Mouse (Mus musculus): Measurements from ENCODE around the gene Traf3. TPM values are rescaled to one million over a fixed set of nuclear protein-coding genes. Genes with fewer than 3 reads are reported as not detected.

Traf3 gene
- total and polyA plus RNA-seq, 2 experiments from 2014 or later: 13.7 to 40.8 TPM

DNA sequence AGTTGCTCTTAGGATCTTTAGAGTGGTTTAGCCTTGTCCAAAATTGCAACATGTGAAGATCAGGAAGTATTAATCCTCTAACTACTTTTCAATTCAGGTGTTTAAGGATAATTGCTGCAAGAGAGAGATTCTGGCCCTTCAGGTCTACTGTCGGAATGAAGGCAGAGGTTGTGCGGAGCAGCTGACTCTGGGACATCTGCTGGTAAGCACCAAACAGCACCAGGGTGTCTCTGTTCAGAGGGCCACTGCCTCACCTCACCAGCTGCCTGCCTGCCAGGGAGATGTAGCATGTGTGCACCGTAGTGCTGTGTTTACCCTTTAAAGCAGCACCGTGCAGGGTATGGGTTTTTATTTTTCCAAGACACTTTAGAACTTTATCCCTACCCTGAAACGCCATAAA, 76.2 kb downstream of the Traf3 start:
- WGBS: 76% methylated on average over 5 of the region's 5 CpGs
- ATAC-seq: no peak
- Histone ChIP-seq H3K9me3 (ENCODE audit: low read length) (no peaks in the 10 kb centered on the region), H3K9ac (replicated peaks; ENCODE audit: low read length) (no peak overlapping the region), H3K36me3 (ENCODE audit: insufficient read depth, low read length) (peaks cover 17% of the 10 kb centered on the region; the same call in 1 of the 2 replicates), H3K4me1 (ENCODE audit: insufficient read depth, low read length) (0 out of 2 replicates have a peak, but pooled peaks cover 9% of the 10 kb centered on the region), H3K27ac (no peak overlapping the region), H3K4me3 (ENCODE audit: low read length) (no peak overlapping the region), H3K4me2 (ENCODE audit: low read depth, low read length) (no peak overlapping the region), H3K27me3 (ENCODE audit: insufficient read depth, low read length) (no peaks in the 10 kb centered on the region)
- no peak for DNase-seq (ENCODE audit: low spot score)
- no peak for TF ChIP-seq CTCF (IDR thresholded peaks at IDR 0.05; ENCODE audit: low read depth)

DNA sequence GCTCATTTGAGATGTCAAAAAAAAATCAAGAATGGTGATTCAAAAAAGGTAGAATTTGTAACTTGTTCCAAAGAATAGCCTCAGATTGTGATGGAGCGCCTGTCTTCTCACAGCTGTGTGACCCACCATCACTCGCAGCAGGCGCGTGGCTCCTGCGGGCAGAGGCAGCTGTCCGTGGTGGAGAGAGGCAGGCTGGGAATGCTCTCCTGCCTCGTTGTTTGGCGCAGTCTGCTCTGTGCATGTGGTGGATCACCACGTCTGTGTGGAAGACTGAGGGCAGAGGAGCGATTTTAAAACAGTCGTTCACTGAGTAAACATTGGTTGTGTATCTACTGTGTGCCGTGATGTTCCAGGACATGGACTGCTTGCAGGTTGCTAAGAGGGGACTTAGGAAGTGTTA, 77.6 kb downstream of the Traf3 start:
- ATAC-seq (no peak), DNase-seq (ENCODE audit: low spot score) (no peak)
- Histone ChIP-seq H3K27me3 (ENCODE audit: insufficient read depth, low read length) (no peaks in the 10 kb centered on the region), H3K9me3 (ENCODE audit: low read length) (no peaks in the 10 kb centered on the region), H3K4me1 (ENCODE audit: insufficient read depth, low read length) (no peaks in the 10 kb centered on the region), H3K4me3 (ENCODE audit: low read length) (no peak overlapping the region), H3K36me3 (ENCODE audit: insufficient read depth, low read length) (peaks cover 17% of the 10 kb centered on the region; the same call in 1 of the 2 replicates), H3K27ac (no peak overlapping the region), H3K4me2 (ENCODE audit: low read depth, low read length) (no peak overlapping the region), H3K9ac (replicated peaks; ENCODE audit: low read length) (no peak overlapping the region)
- 89% methylated on average over 12 of the region's 12 CpGs for WGBS
- no peak for TF ChIP-seq CTCF (IDR thresholded peaks at IDR 0.05; ENCODE audit: low read depth)

DNA sequence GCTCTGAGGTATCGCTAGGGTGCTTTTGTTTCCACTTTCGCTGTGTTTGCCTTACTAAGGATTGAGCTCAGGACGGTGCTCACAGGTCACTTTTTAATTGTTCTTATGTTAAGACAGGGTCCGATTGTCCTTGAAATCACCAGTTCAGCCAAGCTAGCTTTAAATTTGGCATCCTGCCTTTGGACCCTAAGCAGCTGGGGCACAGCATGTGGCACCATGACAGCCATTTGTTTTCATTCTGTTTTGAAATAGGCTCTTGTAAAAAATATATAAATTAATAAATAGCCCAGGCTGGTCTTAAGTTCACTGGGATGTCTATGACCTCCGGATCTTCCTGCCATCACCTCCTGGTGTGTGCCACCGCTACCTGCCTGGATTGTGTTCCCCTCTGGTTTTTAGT, 78.9 kb downstream of the Traf3 start:
- Histone ChIP-seq H3K4me2 (ENCODE audit: low read depth, low read length) (no peak overlapping the region), H3K4me3 (ENCODE audit: low read length) (no peak overlapping the region), H3K36me3 (ENCODE audit: insufficient read depth, low read length) (peaks cover 17% of the 10 kb centered on the region; the same call in 1 of the 2 replicates), H3K27ac (no peak overlapping the region), H3K27me3 (ENCODE audit: insufficient read depth, low read length) (no peaks in the 10 kb centered on the region), H3K9ac (replicated peaks; ENCODE audit: low read length) (no peak overlapping the region), H3K4me1 (ENCODE audit: insufficient read depth, low read length) (no peaks in the 10 kb centered on the region), H3K9me3 (ENCODE audit: low read length) (no peaks in the 10 kb centered on the region)
- no peak for ATAC-seq
- WGBS: 58% methylated on average over 6 of the region's 6 CpGs
- peak; percentile 28 for DNase-seq (ENCODE audit: low spot score)
- no peak for TF ChIP-seq CTCF (IDR thresholded peaks at IDR 0.05; ENCODE audit: low read depth)

DNA sequence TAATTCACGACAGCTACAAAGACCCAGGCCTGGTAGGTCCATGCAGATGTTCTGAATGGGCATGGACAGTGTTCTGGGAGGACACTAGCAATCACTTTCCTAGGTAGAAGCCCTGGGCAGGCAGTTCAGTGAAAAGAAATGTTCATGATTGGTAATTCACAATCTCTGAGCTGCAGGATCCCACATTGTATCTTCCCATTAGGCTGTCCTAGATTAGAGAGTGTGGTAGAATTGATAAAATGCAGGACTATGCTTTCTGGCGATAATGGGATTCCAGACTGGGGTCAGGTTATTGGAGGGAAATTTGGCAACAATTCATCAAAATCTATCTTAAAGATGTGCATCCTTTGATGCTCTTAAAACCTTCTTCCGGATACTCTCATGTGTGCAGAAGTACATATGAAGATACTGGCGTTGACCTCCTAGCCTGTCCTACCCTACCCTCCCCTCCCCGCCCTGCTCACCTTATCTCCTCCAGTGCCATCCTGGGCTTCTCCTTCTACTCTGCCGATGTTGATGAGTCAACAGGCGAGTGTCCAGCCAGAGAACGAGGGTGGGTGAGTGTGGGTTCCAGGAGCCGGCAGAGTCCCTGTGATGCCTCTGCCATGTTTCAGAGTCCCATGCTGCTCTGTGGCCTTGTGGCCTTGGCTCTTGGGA, 80.8 kb downstream of the Traf3 start:
- Histone ChIP-seq H3K4me2 (ENCODE audit: low read depth, low read length) (no peak overlapping the region), H3K4me3 (ENCODE audit: low read length) (no peak overlapping the region), H3K27me3 (ENCODE audit: insufficient read depth, low read length) (no peaks in the 10 kb centered on the region), H3K27ac (no peak overlapping the region), H3K9ac (replicated peaks; ENCODE audit: low read length) (no peak overlapping the region), H3K4me1 (ENCODE audit: insufficient read depth, low read length) (no peaks in the 10 kb centered on the region), H3K9me3 (ENCODE audit: low read length) (no peaks in the 10 kb centered on the region), H3K36me3 (ENCODE audit: insufficient read depth, low read length) (peaks cover 17% of the 10 kb centered on the region; the same call in 1 of the 2 replicates)
- DNase-seq (ENCODE audit: low spot score) (no peak), ATAC-seq (no peak)
- TF ChIP-seq CTCF (IDR thresholded peaks at IDR 0.05; ENCODE audit: low read depth): no peak
- 92% methylated on average over 9 of the region's 9 CpGs for WGBS

DNA sequence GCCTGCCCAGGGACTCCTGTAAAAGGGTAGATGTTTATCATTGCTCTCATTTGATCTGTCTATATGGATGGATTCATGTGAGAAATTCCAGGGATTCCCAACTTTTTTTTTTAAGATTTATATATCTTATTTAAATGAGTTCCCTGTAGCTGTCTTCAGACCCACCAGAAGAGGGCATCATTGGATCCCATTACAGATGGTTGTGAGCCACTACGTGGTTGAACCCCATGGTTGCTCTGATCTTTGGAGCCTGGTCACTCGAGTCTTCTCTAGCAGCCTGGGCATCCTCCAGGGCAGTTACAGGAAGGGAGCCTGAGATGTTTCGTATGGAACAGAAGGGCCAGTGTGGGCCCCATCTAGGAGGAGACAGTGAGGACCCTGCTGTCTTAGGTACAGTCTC, 82.9 kb downstream of the Traf3 start:
- WGBS: 65% methylated on average over 3 of the region's 3 CpGs

DNA sequence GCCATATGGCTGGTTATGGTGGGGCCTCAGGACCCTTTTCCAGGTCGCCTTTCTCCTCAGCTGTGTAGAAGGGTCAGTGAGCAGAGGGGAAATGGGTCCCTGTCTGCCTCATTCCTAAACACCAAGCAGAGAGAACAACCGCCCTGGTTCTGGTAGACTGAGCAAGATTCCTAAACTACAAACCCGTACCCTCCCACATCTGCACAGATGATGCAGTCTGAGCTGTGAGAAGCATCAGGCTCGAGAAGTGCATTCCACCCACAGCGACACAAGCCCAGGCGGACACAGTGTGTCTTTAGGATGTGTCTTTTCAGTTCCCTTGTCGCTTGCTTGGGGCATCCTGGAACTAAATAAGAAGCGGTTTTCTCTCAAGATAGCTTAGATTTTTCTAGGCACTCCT, 83.9 kb downstream of the Traf3 start:
- no peak for TF ChIP-seq CTCF (IDR thresholded peaks at IDR 0.05; ENCODE audit: low read depth)
- Histone ChIP-seq H3K4me2 (ENCODE audit: low read depth, low read length) (no peak overlapping the region), H3K9me3 (ENCODE audit: low read length) (no peaks in the 10 kb centered on the region), H3K4me1 (ENCODE audit: insufficient read depth, low read length) (no peaks in the 10 kb centered on the region), H3K27ac (no peak overlapping the region), H3K4me3 (ENCODE audit: low read length) (no peak overlapping the region), H3K36me3 (ENCODE audit: insufficient read depth, low read length) (peaks cover 7% of the 10 kb centered on the region; the same call in 1 of the 2 replicates), H3K9ac (replicated peaks; ENCODE audit: low read length) (no peak overlapping the region), H3K27me3 (ENCODE audit: insufficient read depth, low read length) (no peaks in the 10 kb centered on the region)
- no peak for DNase-seq (ENCODE audit: low spot score)
- WGBS: 83% methylated on average over 8 of the region's 8 CpGs
- no peak for ATAC-seq

More for the DNA sequence above, 82.9 kb downstream of the Traf3 start:
- Histone ChIP-seq H3K4me1 (ENCODE audit: insufficient read depth, low read length) (no peaks in the 10 kb centered on the region), H3K9me3 (ENCODE audit: low read length) (no peaks in the 10 kb centered on the region), H3K4me2 (ENCODE audit: low read depth, low read length) (no peak overlapping the region), H3K36me3 (ENCODE audit: insufficient read depth, low read length) (peaks cover 11% of the 10 kb centered on the region; the same call in 1 of the 2 replicates), H3K4me3 (ENCODE audit: low read length) (no peak overlapping the region), H3K27me3 (ENCODE audit: insufficient read depth, low read length) (no peaks in the 10 kb centered on the region), H3K27ac (no peak overlapping the region), H3K9ac (replicated peaks; ENCODE audit: low read length) (no peak overlapping the region)
- no peak for ATAC-seq
- peak; percentile 14; the same call in 1 of the 2 replicates for TF ChIP-seq CTCF (IDR thresholded peaks at IDR 0.05; ENCODE audit: low read depth)
- no peak for DNase-seq (ENCODE audit: low spot score)

DNA sequence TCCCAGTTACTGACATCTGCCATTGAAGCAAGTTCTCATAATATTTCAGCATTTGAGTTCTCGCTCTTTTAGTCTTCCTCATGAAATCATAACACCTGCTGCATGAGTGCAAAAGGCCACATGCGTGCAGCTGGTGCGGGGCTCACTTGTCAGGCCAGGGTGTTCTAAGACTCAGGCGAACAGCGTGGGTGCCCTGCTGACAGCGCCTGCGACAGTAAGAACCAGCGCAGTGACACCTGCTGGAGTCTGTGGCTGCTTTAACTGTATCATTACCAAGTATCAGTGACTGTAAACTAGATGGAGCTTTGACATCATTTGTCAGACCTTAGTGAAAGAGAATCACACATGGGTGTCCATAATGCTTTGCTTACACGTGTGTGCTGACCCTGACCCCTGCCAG, 85.1 kb downstream of the Traf3 start:
- Histone ChIP-seq H3K9ac (replicated peaks; ENCODE audit: low read length) (no peak overlapping the region), H3K9me3 (ENCODE audit: low read length) (no peaks in the 10 kb centered on the region), H3K4me1 (ENCODE audit: insufficient read depth, low read length) (no peaks in the 10 kb centered on the region), H3K4me3 (ENCODE audit: low read length) (no peak overlapping the region), H3K36me3 (ENCODE audit: insufficient read depth, low read length) (peaks cover 3% of the 10 kb centered on the region; the same call in 1 of the 2 replicates), H3K27ac (no peak overlapping the region), H3K27me3 (ENCODE audit: insufficient read depth, low read length) (no peaks in the 10 kb centered on the region), H3K4me2 (ENCODE audit: low read depth, low read length) (no peak overlapping the region)
- no peak for ATAC-seq
- peak; percentile 46 for DNase-seq (ENCODE audit: low spot score)
- TF ChIP-seq CTCF (IDR thresholded peaks at IDR 0.05; ENCODE audit: low read depth): peak; percentile 41
- WGBS: 49% methylated on average over 9 of the region's 9 CpGs
